Mouse (Mus musculus) liver, embryonic 15.5 days (tissue): Measurements from ENCODE around the gene Taf5. TPM values are rescaled to one million over a fixed set of nuclear protein-coding genes. Genes with fewer than 3 reads are reported as not detected.

ENCODE experiments used
- ATAC-seq: fragments of 200-750 bp; cut with Nextera tagmentation; 2 replicates; pipeline ENCODE4 v1.8.0; 2017; ENCODE audit warnings: moderate number of reproducible peaks, mild to moderate bottlenecking, moderate library complexity; ENCODE audit not compliant: insufficient read depth
- H3K27ac ChIP-seq: fragments of 300-500 bp; sonication (generic); replicated peaks from 2 replicates; pipeline ENCODE4 v1.5.1; 2015; ENCODE audit warnings: mild to moderate bottlenecking, inconsistent platforms
- H3K27me3 ChIP-seq: fragments of 300-500 bp; sonication (generic); 2 replicates; pipeline ENCODE4 v1.6.1; 2015; ENCODE audit warnings: mild to moderate bottlenecking, inconsistent platforms
- H3K36me3 ChIP-seq: fragments of 300-500 bp; sonication (generic); replicated peaks from 2 replicates; pipeline ENCODE4 v1.6.1; 2015; ENCODE audit warnings: moderate library complexity, mild to moderate bottlenecking, inconsistent platforms
- H3K4me1 ChIP-seq: fragments of 300-500 bp; sonication (generic); replicated peaks from 2 replicates; pipeline ENCODE4 v1.6.1; 2015; ENCODE audit warnings: inconsistent platforms
- H3K4me2 ChIP-seq: fragments of 300-500 bp; sonication (generic); 2 replicates; pipeline ENCODE4 v1.6.1; 2015; ENCODE audit warnings: moderate library complexity, mild to moderate bottlenecking, inconsistent platforms
- H3K4me3 ChIP-seq: fragments of 300-500 bp; sonication (generic); replicated peaks from 2 replicates; pipeline ENCODE4 v1.5.1; 2015; ENCODE audit warnings: mild to moderate bottlenecking, inconsistent platforms
- H3K9ac ChIP-seq: fragments of 300-500 bp; sonication (generic); 2 replicates; pipeline ENCODE4 v1.6.1; 2015; ENCODE audit warnings: moderate library complexity, mild to moderate bottlenecking, inconsistent platforms
- H3K9me3 ChIP-seq: fragments of 300-500 bp; sonication (generic); replicated peaks from 2 replicates; pipeline ENCODE4 v1.6.1; 2016; ENCODE audit warnings: inconsistent platforms
- WGBS: fragments of 180-500 bp; shearing (Covaris S2); methylation state at CpG from one replicate; pipeline ENCODE4 v1.1.7; 2015; ENCODE audit warnings: mixed read lengths; ENCODE audit not compliant: insufficient replicate concordance; 5-methylcytosine and 5-hydroxymethylcytosine counted together
- polyA plus RNA-seq: library from polyadenylated mRNA; unstranded; fragments of >200 nt; fragmentation: Nextera tagmentation; extraction: Ambion mirVana; gene quantifications from 2 replicates; pipeline ENCODE4 v1.2.1, GENCODE M21; 2015

Gene Taf5
- polyA plus RNA-seq, 1 experiment from 2014 or later, result 3.8 TPM

DNA sequence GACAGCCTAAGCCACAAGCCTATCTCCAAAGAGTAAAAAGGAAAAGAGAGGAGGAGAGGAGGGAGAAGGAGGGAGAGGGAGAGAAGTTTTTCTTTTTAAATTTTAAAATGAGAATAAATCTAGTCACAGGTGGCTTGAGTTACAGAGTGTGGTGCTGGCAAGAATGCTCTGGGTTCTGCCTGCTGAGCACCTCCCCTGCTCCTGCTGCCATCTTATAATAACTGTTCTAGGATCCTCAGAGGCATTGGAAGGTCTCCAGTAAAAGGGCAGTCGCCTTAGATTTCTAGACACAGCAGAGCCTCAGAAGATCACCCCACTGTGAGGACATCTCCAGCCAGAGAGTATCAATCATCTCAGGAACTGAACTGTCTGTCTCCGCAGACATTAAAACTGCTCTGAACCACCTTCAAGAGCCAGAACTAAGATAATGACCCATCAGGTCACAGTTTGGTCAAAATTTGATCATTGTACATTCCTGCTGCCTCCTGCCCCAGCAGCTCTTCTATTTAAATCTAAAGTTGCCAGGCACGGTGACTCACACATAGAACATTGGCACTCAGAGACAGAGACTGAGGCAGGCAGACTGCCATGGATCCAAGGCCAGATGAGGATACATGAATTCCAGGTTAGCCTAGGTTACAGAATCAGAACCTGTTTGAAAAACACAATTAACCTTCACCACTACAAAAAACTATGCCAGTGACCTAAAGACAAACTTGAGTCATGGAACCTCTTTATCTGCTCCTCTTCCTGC, 26.6 kb upstream of the Taf5 start:
- peaks cover 50% of the 10 kb centered on the region for H3K36me3 ChIP-seq
- 66% methylated on average over 3 of the region's 3 CpGs for WGBS
- no peaks in the 10 kb centered on the region for H3K27me3 ChIP-seq

DNA sequence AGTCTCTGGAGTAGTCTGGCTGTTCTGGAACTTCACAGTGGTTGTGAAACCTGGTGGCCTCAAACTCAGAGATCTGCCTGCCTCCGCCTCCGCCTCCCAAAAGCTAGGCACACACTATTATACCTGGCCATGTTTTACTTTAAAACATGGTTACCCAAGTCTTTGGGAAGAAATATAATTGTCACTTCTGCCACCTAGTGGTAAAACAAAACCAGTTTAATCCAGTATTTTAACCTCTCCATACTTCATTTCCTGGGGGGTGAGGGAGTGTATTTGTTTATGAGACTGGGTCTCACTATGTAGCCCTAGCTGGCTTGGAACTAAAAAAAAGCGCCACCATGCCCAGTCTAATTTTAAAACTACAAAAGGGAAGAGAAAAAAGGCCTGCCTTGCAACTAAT, 23.9 kb upstream of the Taf5 start:
- H3K9ac ChIP-seq, result no peak overlapping the region
- H3K4me3 ChIP-seq, result no peak overlapping the region
- H3K27me3 ChIP-seq, result no peaks in the 10 kb centered on the region
- no peaks in the 10 kb centered on the region for H3K9me3 ChIP-seq
- WGBS, result 72% methylated on average over 3 of the region's 3 CpGs
- no peaks in the 10 kb centered on the region; the same call in 1 of the 2 replicates for H3K4me1 ChIP-seq
- no peak overlapping the region for H3K27ac ChIP-seq
- H3K4me2 ChIP-seq, result no peak overlapping the region
- ATAC-seq, result no peak
- peaks cover 43% of the 10 kb centered on the region for H3K36me3 ChIP-seq

More for the DNA sequence above, 26.6 kb upstream of the Taf5 start:
- no peak overlapping the region for H3K4me2 ChIP-seq
- H3K27ac ChIP-seq, result no peak overlapping the region
- H3K4me1 ChIP-seq, result no peaks in the 10 kb centered on the region
- no peaks in the 10 kb centered on the region for H3K9me3 ChIP-seq
- H3K4me3 ChIP-seq, result no peak overlapping the region
- ATAC-seq, result no peak
- no peak overlapping the region for H3K9ac ChIP-seq

DNA sequence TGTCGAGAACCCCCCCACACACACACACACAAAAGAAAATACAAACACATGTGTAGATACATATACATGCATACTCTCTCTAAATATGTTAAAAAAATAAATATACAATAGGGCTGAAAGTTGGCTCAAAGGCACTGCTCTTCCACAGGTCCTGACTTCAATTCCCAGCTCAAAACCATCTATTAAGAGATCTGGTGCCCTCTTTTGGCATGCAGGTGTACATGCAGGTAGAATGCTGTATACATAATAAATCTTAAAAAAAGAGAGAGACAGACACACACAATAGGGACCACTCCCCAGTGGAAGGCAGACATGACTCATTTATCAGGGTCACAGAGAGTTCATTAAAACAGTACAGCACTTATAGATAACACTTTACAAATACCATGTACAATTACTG, 21.2 kb upstream of the Taf5 start:
- Histone ChIP-seq H3K36me3 (peaks cover 21% of the 10 kb centered on the region), H3K27me3 (no peaks in the 10 kb centered on the region), H3K4me2 (no peak overlapping the region), H3K4me1 (peaks cover 20% of the 10 kb centered on the region), H3K27ac (no peak overlapping the region), H3K9me3 (no peaks in the 10 kb centered on the region), H3K9ac (no peak overlapping the region), H3K4me3 (no peak overlapping the region)
- 77% methylated on average over 1 of the region's 1 CpGs for WGBS
- ATAC-seq, result no peak

DNA sequence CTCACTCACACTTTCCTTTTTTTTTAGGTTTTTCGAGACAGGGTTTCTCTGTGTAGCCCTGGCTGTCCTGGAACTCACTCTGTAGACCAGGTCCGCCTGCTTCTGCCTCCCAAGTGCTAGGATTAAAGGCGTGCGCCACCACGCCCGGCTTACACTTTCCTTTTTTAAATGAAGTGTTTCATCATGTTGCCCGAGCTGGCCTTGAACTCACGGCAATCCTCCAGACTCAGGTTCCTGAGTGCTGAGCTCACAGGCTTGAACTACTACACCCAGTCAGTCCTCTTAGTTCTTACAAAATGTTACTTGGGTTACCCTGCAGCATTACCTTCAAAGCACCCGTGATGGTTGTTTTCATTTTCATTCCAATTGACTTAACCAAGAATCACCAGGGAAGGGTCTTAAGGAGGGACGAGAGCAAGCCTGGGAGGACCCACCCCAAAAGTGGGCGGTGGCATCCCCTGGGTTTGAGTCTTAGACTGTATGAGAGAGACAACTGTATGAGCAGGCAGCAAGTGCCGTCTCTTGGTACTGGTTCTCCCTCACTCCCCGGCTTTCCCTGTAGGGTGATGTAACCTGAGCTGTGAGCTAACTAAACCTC, 20.2 kb upstream of the Taf5 start:
- no peak overlapping the region for H3K27ac ChIP-seq
- H3K4me3 ChIP-seq, result no peak overlapping the region
- no peak overlapping the region for H3K9ac ChIP-seq
- H3K36me3 ChIP-seq, result peaks cover 17% of the 10 kb centered on the region
- 78% methylated on average over 13 of the region's 13 CpGs for WGBS
- H3K27me3 ChIP-seq, result no peaks in the 10 kb centered on the region
- no peaks in the 10 kb centered on the region for H3K9me3 ChIP-seq
- H3K4me2 ChIP-seq, result no peak overlapping the region
- H3K4me1 ChIP-seq, result peaks cover 23% of the 10 kb centered on the region
- no peak for ATAC-seq

DNA sequence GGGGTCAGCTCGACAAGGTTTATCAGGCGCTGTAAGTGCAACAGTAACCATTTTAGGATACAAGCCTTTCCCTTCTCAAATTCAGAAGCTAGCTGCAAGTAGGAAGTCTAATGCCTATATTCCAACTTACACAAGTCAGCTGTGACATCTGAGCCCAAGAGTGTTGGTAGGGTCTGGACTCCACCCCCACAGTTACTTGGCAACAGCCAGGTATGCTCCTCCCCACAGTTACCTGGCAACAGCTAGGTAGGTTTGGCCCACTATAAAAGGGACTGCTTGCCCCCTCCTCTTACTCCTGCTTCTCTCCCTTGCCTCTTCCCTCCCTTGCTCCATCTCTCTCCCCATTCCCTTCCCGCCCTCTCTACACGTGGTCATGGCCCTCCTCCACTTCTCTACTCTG, 18.5 kb upstream of the Taf5 start:
- Histone ChIP-seq H3K36me3 (peaks cover 10% of the 10 kb centered on the region), H3K27me3 (no peaks in the 10 kb centered on the region), H3K9me3 (no peaks in the 10 kb centered on the region), H3K4me2 (peak overlapping the region; percentile 98), H3K9ac (no peak overlapping the region), H3K4me1 (peaks cover 23% of the 10 kb centered on the region), H3K27ac (no peak overlapping the region), H3K4me3 (no peak overlapping the region; the same call in 1 of the 2 replicates)
- WGBS, result 65% methylated on average over 4 of the region's 4 CpGs
- no peak for ATAC-seq

DNA sequence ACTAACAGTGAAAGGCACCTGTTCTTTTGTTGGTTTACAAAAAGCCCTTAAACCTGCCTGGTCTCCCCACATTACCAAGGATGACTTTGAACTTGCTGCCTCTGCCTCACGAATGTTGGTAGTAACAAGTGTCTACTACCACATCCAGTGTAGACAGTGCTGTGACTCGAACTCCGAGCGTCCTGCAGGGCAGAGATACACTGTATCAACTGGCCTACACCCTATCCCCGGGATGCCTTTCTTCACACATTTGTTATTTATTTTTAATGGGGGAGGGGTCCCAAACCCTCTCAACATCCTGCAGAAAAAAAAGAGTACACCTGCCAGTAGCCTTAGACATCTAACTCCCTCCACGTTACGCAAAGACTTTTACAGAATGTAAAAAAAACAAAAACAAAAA, 17.7 kb upstream of the Taf5 start:
- Histone ChIP-seq H3K4me1 (peaks cover 23% of the 10 kb centered on the region), H3K9ac (peak overlapping the region; percentile 78), H3K27ac (peak overlapping the region; percentile 85), H3K27me3 (no peaks in the 10 kb centered on the region), H3K4me3 (peak overlapping the region; percentile 87), H3K9me3 (no peaks in the 10 kb centered on the region), H3K36me3 (peaks cover 9% of the 10 kb centered on the region), H3K4me2 (peak overlapping the region; percentile 98)
- 6% methylated on average over 7 of the region's 7 CpGs for WGBS
- ATAC-seq, result no peak

DNA sequence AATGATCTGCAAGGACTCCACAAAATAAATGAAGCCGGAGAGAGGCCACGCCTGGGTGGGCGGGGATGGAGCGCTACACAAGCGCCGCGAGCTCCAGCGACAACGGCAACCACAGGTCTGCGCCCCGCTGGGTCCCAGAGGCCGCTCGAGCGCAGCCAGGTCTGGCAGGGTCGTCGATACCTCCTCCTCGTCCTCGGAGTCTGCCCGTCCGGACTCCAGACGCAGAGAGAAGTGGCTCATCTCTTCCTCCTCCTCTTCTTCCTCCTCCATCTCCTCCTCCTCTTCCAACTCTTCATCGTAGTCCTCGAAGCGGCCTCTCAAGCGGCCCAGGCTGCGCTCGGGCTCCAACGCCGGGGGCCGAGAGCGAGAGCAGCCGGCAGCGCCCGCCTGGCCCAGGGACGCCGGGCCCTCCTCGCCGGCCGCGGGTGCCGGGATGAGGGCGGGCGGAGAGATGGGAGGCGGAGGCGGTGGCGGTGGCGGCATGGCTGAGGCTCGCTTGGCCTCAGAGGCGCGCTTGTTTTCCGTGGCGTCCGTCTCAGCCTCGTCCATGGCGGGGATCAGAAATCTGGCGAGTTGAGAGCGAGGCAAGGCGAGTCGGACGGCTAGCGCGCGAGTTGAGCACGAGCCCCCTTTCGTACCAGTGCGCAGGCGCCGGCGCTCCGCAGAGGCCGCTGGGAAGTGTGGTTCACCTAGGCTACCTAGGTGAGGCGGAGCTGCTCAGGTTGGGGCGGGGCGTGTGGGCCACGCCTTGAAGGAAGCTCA, 17.1 kb upstream of the Taf5 start, which contains the start of gene Pcgf6:
Pcgf6 (minus strand) TSS at position 636 of the 762 bp plus-strand sequence.
- peaks cover 23% of the 10 kb centered on the region for H3K4me1 ChIP-seq
- peaks cover 7% of the 10 kb centered on the region for H3K36me3 ChIP-seq
- WGBS, result under 1% methylated on average over 75 of the region's 75 CpGs
- peak; percentile 82 for ATAC-seq
- peak within 1 kb of the TSS; percentile 78 for H3K9ac ChIP-seq
- peak within 1 kb of the TSS; percentile 85 for H3K27ac ChIP-seq
- H3K9me3 ChIP-seq, result no peaks in the 10 kb centered on the region
- H3K27me3 ChIP-seq, result no peaks in the 10 kb centered on the region
- H3K4me3 ChIP-seq, result peak within 1 kb of the TSS; percentile 87
- H3K4me2 ChIP-seq, result peak within 1 kb of the TSS; percentile 98

DNA sequence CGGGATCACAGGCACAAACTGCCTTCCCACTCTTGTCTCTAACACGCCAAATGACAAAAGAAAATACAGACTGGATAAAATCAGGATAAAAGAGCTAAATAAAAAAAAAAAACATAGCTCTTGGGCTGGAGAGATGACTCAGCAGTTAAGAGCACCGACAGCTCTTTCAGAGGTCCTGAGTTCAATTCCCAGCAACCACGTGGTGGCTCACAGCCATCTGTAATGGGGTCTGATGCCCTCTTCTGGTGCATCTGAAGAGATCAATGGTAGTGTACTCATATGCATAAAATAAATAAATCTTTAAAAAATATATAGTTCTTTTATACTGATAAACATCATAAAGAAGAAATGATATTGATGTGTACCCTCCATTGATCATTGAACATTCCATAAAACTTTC, 14.6 kb upstream of the Taf5 start:
- Histone ChIP-seq H3K27ac (no peak overlapping the region), H3K9ac (no peak overlapping the region), H3K4me1 (peaks cover 23% of the 10 kb centered on the region), H3K27me3 (no peaks in the 10 kb centered on the region), H3K9me3 (no peaks in the 10 kb centered on the region), H3K36me3 (no peaks in the 10 kb centered on the region; the same call in 1 of the 2 replicates), H3K4me2 (no peak overlapping the region), H3K4me3 (no peak overlapping the region)
- 53% methylated on average over 4 of the region's 4 CpGs for WGBS
- ATAC-seq, result no peak

DNA sequence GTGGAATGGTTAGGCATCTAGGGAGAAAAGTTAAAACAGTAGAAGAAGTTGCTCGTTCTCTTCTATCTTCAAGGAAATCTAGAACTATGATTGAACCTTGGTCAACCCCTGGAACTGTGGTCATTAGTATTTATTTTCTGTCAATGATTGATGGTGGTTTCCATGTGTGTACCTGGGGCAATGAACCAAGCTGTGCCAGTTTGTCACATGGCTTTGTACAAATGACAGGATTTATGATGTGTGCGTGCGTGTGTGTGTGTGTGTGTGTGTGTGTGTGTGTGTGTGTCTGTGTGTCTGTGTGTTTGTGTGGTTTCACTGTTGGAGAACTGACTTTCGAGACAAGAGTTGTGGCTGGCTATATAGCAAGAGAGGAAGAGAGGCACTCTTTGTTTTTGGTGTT, 14.1 kb upstream of the Taf5 start:
- no peak overlapping the region for H3K4me3 ChIP-seq
- ATAC-seq, result no peak
- peaks cover 23% of the 10 kb centered on the region for H3K4me1 ChIP-seq
- no peak overlapping the region for H3K9ac ChIP-seq
- H3K4me2 ChIP-seq, result no peak overlapping the region
- no peaks in the 10 kb centered on the region for H3K9me3 ChIP-seq
- 50% methylated on average over 4 of the region's 4 CpGs for WGBS
- no peaks in the 10 kb centered on the region for H3K27me3 ChIP-seq
- no peaks in the 10 kb centered on the region for H3K36me3 ChIP-seq
- H3K27ac ChIP-seq, result no peak overlapping the region

DNA sequence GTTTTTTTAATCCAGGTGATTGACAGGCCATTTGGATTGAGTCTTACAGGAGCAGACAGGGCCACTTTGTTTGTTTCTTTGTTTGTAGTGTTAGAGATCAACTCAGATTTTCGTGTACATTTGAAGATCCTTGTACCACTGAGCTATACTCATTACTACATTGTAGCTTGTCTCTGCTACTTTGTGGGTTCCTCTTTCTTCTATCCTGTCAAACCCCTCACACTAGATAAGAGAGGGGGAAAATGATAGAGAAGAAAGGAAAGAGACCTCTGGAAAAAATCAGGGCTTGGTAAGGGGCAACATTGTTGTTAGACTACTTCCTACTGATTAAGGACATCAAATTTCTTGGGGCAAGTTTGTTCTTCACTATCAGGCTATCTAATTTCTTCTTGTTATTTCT, 9.9 kb upstream of the Taf5 start:
- 49% methylated on average over 1 of the region's 1 CpGs for WGBS
- H3K36me3 ChIP-seq, result no peaks in the 10 kb centered on the region
- no peaks in the 10 kb centered on the region for H3K27me3 ChIP-seq
- ATAC-seq, result no peak
- H3K4me1 ChIP-seq, result no peaks in the 10 kb centered on the region; the same call in 1 of the 2 replicates
- H3K4me2 ChIP-seq, result no peak overlapping the region
- no peak overlapping the region for H3K9ac ChIP-seq
- no peaks in the 10 kb centered on the region for H3K9me3 ChIP-seq
- no peak overlapping the region for H3K4me3 ChIP-seq
- H3K27ac ChIP-seq, result no peak overlapping the region

DNA sequence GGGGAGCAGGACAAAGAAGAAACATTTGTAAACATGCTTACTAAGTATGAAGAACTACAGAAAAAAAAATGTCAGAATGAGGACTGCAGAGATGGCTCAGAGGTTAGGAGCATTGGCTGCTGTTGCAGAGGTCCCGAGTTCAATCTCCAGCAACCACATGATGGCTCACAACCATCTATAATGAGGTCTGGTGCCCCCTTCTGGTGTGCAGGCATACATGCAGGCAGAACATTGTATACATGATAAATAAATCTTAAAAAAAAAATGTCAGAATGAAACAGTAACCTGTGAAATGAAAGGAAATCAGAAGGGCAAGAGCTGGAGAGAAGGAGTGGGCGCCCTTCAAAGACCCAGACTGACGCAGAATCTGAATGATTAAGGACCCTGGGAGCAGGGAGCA, 1.7 kb upstream of the Taf5 start:
- H3K9ac ChIP-seq, result no peak overlapping the region
- no peaks in the 10 kb centered on the region for H3K27me3 ChIP-seq
- no peak overlapping the region for H3K4me3 ChIP-seq
- WGBS, result 65% methylated on average over 3 of the region's 3 CpGs
- H3K4me2 ChIP-seq, result no peak overlapping the region
- no peak for ATAC-seq
- H3K36me3 ChIP-seq, result peaks cover 3% of the 10 kb centered on the region
- peaks cover 24% of the 10 kb centered on the region for H3K4me1 ChIP-seq
- no peaks in the 10 kb centered on the region for H3K9me3 ChIP-seq
- H3K27ac ChIP-seq, result no peak overlapping the region
